Comparison of ENCODE assay signal across 16 mouse cellular contexts in the genomic region with DNA sequence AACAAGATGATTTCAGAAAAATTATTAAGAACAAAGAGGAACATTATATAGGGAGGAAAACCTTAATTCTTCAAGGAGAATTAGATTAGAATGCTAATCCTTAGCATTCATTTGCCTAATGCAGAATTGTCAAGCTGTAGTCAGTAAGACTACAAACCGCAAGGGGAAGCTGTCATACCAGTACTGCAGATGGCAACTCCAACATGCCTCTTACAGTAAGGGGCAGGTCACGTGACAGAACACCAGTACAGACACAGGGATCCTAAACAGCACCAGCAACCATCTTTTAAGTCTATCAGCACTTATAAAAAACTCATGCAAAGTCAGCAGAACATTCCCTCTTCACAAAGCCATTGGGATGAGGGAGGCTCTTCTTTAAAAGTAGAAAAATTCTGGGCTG. TPM values are rescaled to one million over a fixed set of nuclear protein-coding genes. Genes with fewer than 3 reads are reported as not detected.
A peak's percentile ranks its signal among the peaks of the same experiment; 100 is the strongest.
DNase-seq lines count a peak whose midpoint lies in the region; ATAC-seq and TF ChIP-seq lines count a peak whose summit lies in the region.
"Had no signal": no experiment of that assay in that cellular context is flagged by ENCODE, and none has a peak within 500 bp of the region (broad histone marks: within the 10 kb centered on the region; RNA-seq: fewer than 3 reads in every experiment).

No protein-coding gene starts in this region.

- peak overlapping the region; percentile 52 for H3K4me2 ChIP-seq in CH12.LX (ENCODE audit: insufficient read depth, low read depth, poor library complexity, severe bottlenecking)
- H3K4me2 ChIP-seq: forebrain, embryonic 13.5 days; hindbrain, embryonic 13.5 days; midbrain, embryonic 15.5 days; neural tube, embryonic 12.5 days had no signal

- H3K4me1 ChIP-seq in CH12.LX (ENCODE audit: control insufficient read depth in 1 of 2, insufficient read depth in 2 of 2), result peaks cover 10 to 42% of the 10 kb centered on the region in 2 experiments
- no peaks in the 10 kb centered on the region for H3K4me1 ChIP-seq in heart, adult 2 months (ENCODE audit: control insufficient read depth, insufficient read depth, low read length)

- no peak overlapping the region for H3K27ac ChIP-seq in CH12.LX (ENCODE audit: insufficient read depth, low read depth)
- no peak overlapping the region for H3K27ac ChIP-seq in heart, adult 2 months
- H3K27ac ChIP-seq: forebrain, embryonic 13.5 days; hindbrain, embryonic 13.5 days; liver, embryonic 14.5 days; macrophage; midbrain, embryonic 15.5 days; neural tube, embryonic 12.5 days had no signal

- no peaks in the 10 kb centered on the region for H3K27me3 ChIP-seq in CH12.LX (replicated peaks)
- H3K27me3 ChIP-seq in heart, adult 2 months (ENCODE audit: control insufficient read depth, insufficient read depth, low read length), result no peaks in the 10 kb centered on the region
- H3K27me3 ChIP-seq: forebrain, embryonic 13.5 days; hindbrain, embryonic 13.5 days; midbrain, embryonic 15.5 days; neural tube, embryonic 12.5 days had no signal

- intact Hi-C loops in heart, adult 2 months (cut with DNase I), result no loop called here

- TF ChIP-seq CTCF in CH12.LX (conservative IDR thresholded peaks at IDR 0.05 in 1 of 2, IDR thresholded peaks at IDR 0.05 in 1 of 2; ENCODE audit: low read depth in 2 of 2, low read length in 2 of 2), result peak in 1 of 2 experiments; percentile 50; a peak in 2 of 4 replicates
- TF ChIP-seq CTCF in heart, adult 2 months (IDR thresholded peaks at IDR 0.05), result no peak

- in situ Hi-C loops in CH12.LX (cut with MboI; ENCODE audit: low pct_ligation_motif_present, low pct_unique_long_range_greater_than_20kb, low sequenced_read_pairs), result loop anchor here (5.0 kb wide), 1 partner anchor 34 kb away; no protein-coding TSS in a partner anchor

- dilution Hi-C loops in CH12.LX (cut with MboI; ENCODE audit: extremely low pct_ligation_motif_present, extremely low pct_unique_long_range_greater_than_20kb, low sequenced_read_pairs), result no loop called here

- TF ChIP-seq RAD21 in CH12.LX (IDR thresholded peaks at IDR 0.05; ENCODE audit: low read depth, low read length), result peak; percentile 46

- peaks cover 0 to 2% of the 10 kb centered on the region in 2 experiments for H3K36me3 ChIP-seq in CH12.LX (replicated peaks in 1 of 2; ENCODE audit: control insufficient read depth in 1 of 2, insufficient read depth in 1 of 2, low read length in 1 of 2)
- H3K36me3 ChIP-seq in heart, adult 2 months (ENCODE audit: control insufficient read depth, insufficient read depth, low read length), result no peaks in the 10 kb centered on the region
- H3K36me3 ChIP-seq: hindbrain, embryonic 13.5 days; midbrain, embryonic 15.5 days had no signal

- no peak overlapping the region for H3K9ac ChIP-seq in CH12.LX (ENCODE audit: insufficient read depth, low read depth)
- no peak overlapping the region for H3K9ac ChIP-seq in heart, adult 2 months (ENCODE audit: low read depth, low read length)
- H3K9ac ChIP-seq: forebrain, embryonic 13.5 days; hindbrain, embryonic 13.5 days; liver, embryonic 14.5 days; midbrain, embryonic 15.5 days; neural tube, embryonic 12.5 days had no signal

- H3K79me2 ChIP-seq in CH12.LX (replicated peaks; ENCODE audit: control insufficient read depth, extremely low read depth, insufficient read depth, poor library complexity, severe bottlenecking), result peaks cover 8% of the 10 kb centered on the region
- H3K79me2 ChIP-seq in heart, adult 2 months (replicated peaks; ENCODE audit: control insufficient read depth, insufficient read depth, low read length), result no peaks in the 10 kb centered on the region

- WGBS in heart, adult 2 months, result 88% methylated on average over 2 of the region's 2 CpGs

- no peaks in the 10 kb centered on the region for H3K9me3 ChIP-seq in CH12.LX (replicated peaks; ENCODE audit: low read length)
- H3K9me3 ChIP-seq: forebrain, embryonic 13.5 days; hindbrain, embryonic 13.5 days; midbrain, embryonic 15.5 days; neural tube, embryonic 12.5 days had no signal

- DNase-seq in CD4-positive, CD25-positive, alpha-beta regulatory T cell, adult 2 months (ENCODE audit: low read depth, low spot score), result peak; percentile 70
- DNase-seq in CH12.LX (ENCODE audit: extremely low read depth), result peak; percentile 86
- peak; percentile 62 to 66 for DNase-seq in thymus, postnatal 10 days (ENCODE audit: low spot score in 2 of 2)
- no peak for DNase-seq in heart, adult 18-20 months
- DNase-seq in heart, adult 2 months, result no peak
- no peak for DNase-seq in gastrocnemius, adult 18-20 months (ENCODE audit: low spot score)
- DNase-seq: heart, adult 11 months; heart, postnatal 10 days had no signal

- TF ChIP-seq POLR2A in CH12.LX (IDR thresholded peaks at IDR 0.05; ENCODE audit: low read depth, low read length), result no peak
- TF ChIP-seq POLR2A in heart, adult 2 months (IDR thresholded peaks at IDR 0.05; ENCODE audit: insufficient read depth, low read depth, low read length), result no peak

- peak; percentile 75; the same call in 1 of the 2 replicates for TF ChIP-seq EP300 in CH12.LX (IDR thresholded peaks at IDR 0.05; ENCODE audit: low read length)
- TF ChIP-seq EP300 in heart, adult 2 months (IDR thresholded peaks at IDR 0.05; ENCODE audit: insufficient read depth, low read depth, low read length), result no peak

- no peak overlapping the region for H3K4me3 ChIP-seq in CH12.LX (replicated peaks in 1 of 3; ENCODE audit: low read depth in 2 of 3, low read length in 2 of 3, poor library complexity in 1 of 3)
- no peak overlapping the region for H3K4me3 ChIP-seq in heart, adult 2 months
- H3K4me3 ChIP-seq: forebrain, embryonic 13.5 days; hindbrain, embryonic 13.5 days; midbrain, embryonic 15.5 days; neural tube, embryonic 12.5 days had no signal

- ATAC-seq in CD4-positive, CD25-positive, alpha-beta regulatory T cell, adult 4 months, result no peak
- ATAC-seq in megakaryocyte, adult 5-6 weeks (ENCODE audit: poor library complexity, severe bottlenecking), result 0 out of 2 replicates have a peak, but pooled peaks have one; percentile 20
- ATAC-seq: forebrain, embryonic 13.5 days; midbrain, embryonic 15.5 days had no signal

TF ChIP-seq in CH12.LX, 34 proteins besides CTCF, POLR2A, EP300 and RAD21 (continues in another document):
- no peak for TF ChIP-seq ZC3H11A (IDR thresholded peaks at IDR 0.05; ENCODE audit: low read depth, low read length)
- TF ChIP-seq MAX (IDR thresholded peaks at IDR 0.05; ENCODE audit: low read length), result peak; percentile 95
- TF ChIP-seq TBP (conservative IDR thresholded peaks at IDR 0.05; ENCODE audit: low read depth, low read length), result peak; percentile 63
- peak; percentile 84; the same call in 1 of the 2 replicates for TF ChIP-seq IRF4 (IDR thresholded peaks at IDR 0.05; ENCODE audit: low read depth, low read length)
- TF ChIP-seq JUND (conservative IDR thresholded peaks at IDR 0.05; ENCODE audit: low read depth, low read length), result peak; percentile 57; the same call in 1 of the 2 replicates
- peak; percentile 84; the same call in 1 of the 2 replicates for TF ChIP-seq MYC (IDR thresholded peaks at IDR 0.05; ENCODE audit: low read depth, low read length)
- TF ChIP-seq MEF2A (IDR thresholded peaks at IDR 0.05; ENCODE audit: borderline replicate concordance, low read depth, low read length), result peak; percentile 64; the same call in 1 of the 2 replicates
- TF ChIP-seq BHLHE40 (IDR thresholded peaks at IDR 0.05; ENCODE audit: low read depth, low read length), result peak; percentile 98
- TF ChIP-seq CHD1 (IDR thresholded peaks at IDR 0.05; ENCODE audit: low read depth, low read length), result no peak
- TF ChIP-seq USF1 (IDR thresholded peaks at IDR 0.05; ENCODE audit: low read depth, low read length), result peak; percentile 96
- no peak for TF ChIP-seq RCOR1 (conservative IDR thresholded peaks at IDR 0.05; ENCODE audit: low read depth, low read length)
- TF ChIP-seq NELFE (IDR thresholded peaks at IDR 0.05; ENCODE audit: low read depth, low read length), result no peak
- TF ChIP-seq ETS1 (conservative IDR thresholded peaks at IDR 0.05; ENCODE audit: low read depth, low read length), result peak; percentile 61
- TF ChIP-seq USF2 (conservative IDR thresholded peaks at IDR 0.05; ENCODE audit: low read depth, low read length), result peak; percentile 97
- no peak for TF ChIP-seq PAX5 (IDR thresholded peaks at IDR 0.05; ENCODE audit: low read length)
- TF ChIP-seq MXI1 (IDR thresholded peaks at IDR 0.05; ENCODE audit: low read depth, low read length), result peak; percentile 62; the same call in 1 of the 2 replicates

RNA-seq across cellular contexts. Expression of a gene that starts 1.5 kb away (rescaled TPM):
- 1 to 10 TPM; 7.9 to 8.6 TPM for polyA plus RNA-seq in CD4-positive, CD25-positive, alpha-beta regulatory T cell, adult 4 months (2017; shearing (Covaris generic))
- total RNA-seq in CH12.LX (2012; rRNA removed) (12.7 and 16.7 TPM in 2 replicates), CH12.LX (2014; rRNA removed) (12.1 and 17.0 TPM in 2 replicates)
- 27.4 and 29.2 TPM in 2 replicates for polyA plus RNA-seq in CH12.LX (2012; ENCODE audit: insufficient read length, low read depth)
- 1.5 and 4.0 TPM in 2 replicates for total RNA-seq in megakaryocyte, adult 5-6 weeks (2015)
- 5.4 and 5.9 TPM in 2 replicates for total RNA-seq in megakaryocyte, adult 5-6 weeks (2017)
- total RNA-seq in heart, adult 18-20 months (2021), result 1 to 10 TPM in 1 of 2 experiments, under 1 TPM in 1; 0.50 to 1.0 TPM
- 1 to 10 TPM; 1.3 to 1.9 TPM for total RNA-seq in heart, adult 2 months (2021)
- polyA plus RNA-seq in heart, adult 2 months (2012; rRNA removed), result 1.2 and 2.1 TPM in 2 replicates
- 1 to 10 TPM; 1.2 to 1.5 TPM for total RNA-seq in gastrocnemius, adult 18-20 months (2021)

RNA-seq across cellular contexts. Expression of a gene that starts 38.6 kb away (rescaled TPM):
- polyA plus RNA-seq in CD4-positive, CD25-positive, alpha-beta regulatory T cell, adult 4 months (2017; shearing (Covaris generic)), result 10 to 100 TPM; 18.3 to 22.9 TPM
- total RNA-seq in CH12.LX (2012; rRNA removed) (18.4 and 21.0 TPM in 2 replicates), CH12.LX (2014; rRNA removed) (27.3 and 30.0 TPM in 2 replicates)
- polyA plus RNA-seq in CH12.LX (2012; ENCODE audit: insufficient read length, low read depth), result 42.2 and 49.9 TPM in 2 replicates
- 52.7 and 55.2 TPM in 2 replicates for total RNA-seq in megakaryocyte, adult 5-6 weeks (2015)
- 10.8 and 13.1 TPM in 2 replicates for total RNA-seq in megakaryocyte, adult 5-6 weeks (2017)
- 1 to 10 TPM; 6.3 to 7.6 TPM for total RNA-seq in heart, adult 18-20 months (2021)
- 1 to 10 TPM; 6.7 to 8.1 TPM for total RNA-seq in heart, adult 2 months (2021)
- polyA plus RNA-seq in heart, adult 2 months (2012; rRNA removed), result 2.9 and 4.8 TPM in 2 replicates
- total RNA-seq in gastrocnemius, adult 18-20 months (2021), result 10 to 100 TPM; 17.8 to 20.8 TPM

RNA-seq across cellular contexts. Expression of a gene that starts 55.7 kb away (rescaled TPM):
- 10 to 100 TPM; 15.0 to 15.6 TPM for polyA plus RNA-seq in CD4-positive, CD25-positive, alpha-beta regulatory T cell, adult 4 months (2017; shearing (Covaris generic))
- total RNA-seq in CH12.LX (2012; rRNA removed) (19.4 and 32.2 TPM in 2 replicates), CH12.LX (2014; rRNA removed) (16.7 and 19.8 TPM in 2 replicates)
- polyA plus RNA-seq in CH12.LX (2012; ENCODE audit: insufficient read length, low read depth), result 66.0 and 87.7 TPM in 2 replicates
- total RNA-seq in megakaryocyte, adult 5-6 weeks (2015), result 21.0 and 25.9 TPM in 2 replicates
- 29.4 and 31.4 TPM in 2 replicates for total RNA-seq in megakaryocyte, adult 5-6 weeks (2017)
- total RNA-seq in heart, adult 18-20 months (2021), result under 1 TPM; 0.05 to 0.23 TPM
- total RNA-seq in heart, adult 2 months (2021), result under 1 TPM; 0.14 to 0.42 TPM
- polyA plus RNA-seq in heart, adult 2 months (2012; rRNA removed), result 0.06 and 0.16 TPM in 2 replicates
- total RNA-seq in gastrocnemius, adult 18-20 months (2021), result under 1 TPM; 0.09 to 0.16 TPM

Comparison
In these comparisons a context has a peak if more than half of its experiments do, and no peak if none do; other contexts are left out.
1. DNase-seq: peak in CD4-positive, CD25-positive, alpha-beta regulatory T cell, adult 2 months (single experiment), CH12.LX (single experiment) and thymus, postnatal 10 days (2 of 2); none in heart, adult 18-20 months (0 of 2), heart, adult 2 months (0 of 2) and gastrocnemius, adult 18-20 months (single experiment).
2. RNA of a gene that starts 55.7 kb away (total RNA-seq): 21.0 to 31.4 TPM in megakaryocyte, adult 5-6 weeks and 16.7 to 32.2 TPM in CH12.LX; 0.14 to 0.42 TPM in heart, adult 2 months, 0.05 to 0.23 TPM in heart, adult 18-20 months and 0.09 to 0.16 TPM in gastrocnemius, adult 18-20 months; every median in the first group is over 10 times any median in the second.